Mouse (Mus musculus): ENCODE data around the gene Gm15114. TPM values are rescaled to one million over a fixed set of nuclear protein-coding genes. Genes with fewer than 3 reads are reported as not detected.

The Gm15114 gene
- polyA plus RNA-seq (2015; fragmentation: Nextera tagmentation; extraction: Ambion mirVana) = not detected in 2 replicates

DNA sequence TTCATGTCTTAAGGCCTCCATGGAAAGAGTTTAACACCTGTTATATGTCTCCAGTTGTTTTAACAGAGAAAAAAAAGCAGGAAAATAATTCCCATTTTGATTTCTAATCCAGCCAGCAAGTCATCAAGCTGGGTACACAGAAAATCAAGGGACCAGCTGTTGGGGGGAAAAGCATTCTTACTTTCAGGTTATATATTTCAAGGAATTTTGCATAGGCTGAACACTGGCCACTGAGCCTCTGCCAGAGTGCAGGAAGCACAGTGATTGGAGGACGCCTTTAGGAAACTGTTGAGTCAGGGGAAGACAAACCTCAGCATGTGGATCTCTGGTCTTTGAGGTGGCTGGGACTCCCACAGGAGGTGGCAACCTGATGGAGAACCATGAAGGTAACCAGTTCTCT lies at the start of gene Gm15114:
Gene Gm15114, plus strand, starts transcription at position 301 of the 400 bp plus-strand sequence.

Other genes starting within 250 kb of the Gm15114 start
- not detected in 2 replicates for gene Gm8334, start 126.2 kb downstream of the Gm15114 start, polyA plus RNA-seq (2015; fragmentation: Nextera tagmentation; extraction: Ambion mirVana)
- gene Gm15127, start 174.6 kb downstream of the Gm15114 start, polyA plus RNA-seq (2015; fragmentation: Nextera tagmentation; extraction: Ambion mirVana) = not detected in 2 replicates

Measured in neural tube, postnatal 0 days (tissue).